Mouse (Mus musculus): ENCODE data around the gene Fam131b. TPM values are rescaled to one million over a fixed set of nuclear protein-coding genes. Genes with fewer than 3 reads are reported as not detected.

The Fam131b gene
- polyA plus RNA-seq (2014; fragmentation: Nextera tagmentation; extraction: Ambion mirVana), result 3.0 TPM in 2 replicates

- Histone ChIP-seq H3K9ac (ENCODE audit: low read length) (peak within 1 kb of the TSS; percentile 78), H3K27me3 (ENCODE audit: control insufficient read depth, insufficient read depth, low read length) (peaks cover 10% of the 10 kb centered on the region; the same call in 1 of the 2 replicates), H3K4me1 (ENCODE audit: control insufficient read depth, insufficient read depth, low read length) (peaks cover 5% of the 10 kb centered on the region; the same call in 1 of the 2 replicates), H3K27ac (ENCODE audit: low read depth, low read length) (peak within 1 kb of the TSS; percentile 80), H3K4me3 (ENCODE audit: low read depth, low read length) (peak within 1 kb of the TSS; percentile 65), H3K4me2 (peak within 1 kb of the TSS; percentile 88), H3K9me3 (ENCODE audit: control insufficient read depth, low read length) (no peaks in the 10 kb centered on the region), H3K36me3 (ENCODE audit: control insufficient read depth, insufficient read depth, low read length) (no peaks in the 10 kb centered on the region)
- 1% methylated on average over 55 of the region's 68 CpGs for WGBS
- ATAC-seq (ENCODE audit: low FRiP score), result peak; percentile 88
- peak; percentile 97 for DNase-seq (ENCODE audit: low spot score, missing footprints)
Measured at GRCm38 (mm10) chr6:42324482-42325267, at the start of gene Fam131b. TSS of gene Fam131b (minus strand) at chr6:42324643.

GRCm38 (mm10) chr6:42373669-42374430 is 49.4 kb upstream of the Fam131b start:
- Histone ChIP-seq H3K36me3 (ENCODE audit: control insufficient read depth, insufficient read depth, low read length) (no peaks in the 10 kb centered on the region), H3K4me1 (ENCODE audit: control insufficient read depth, insufficient read depth, low read length) (peaks cover 13% of the 10 kb centered on the region), H3K4me2 (peak overlapping the region; percentile 91), H3K4me3 (ENCODE audit: low read depth, low read length) (peak overlapping the region; percentile 46), H3K9ac (ENCODE audit: low read length) (no peak overlapping the region), H3K9me3 (ENCODE audit: control insufficient read depth, low read length) (no peaks in the 10 kb centered on the region), H3K27ac (ENCODE audit: low read depth, low read length) (no peak overlapping the region), H3K27me3 (ENCODE audit: control insufficient read depth, insufficient read depth, low read length) (peaks cover 13% of the 10 kb centered on the region)
- 39% methylated on average over 7 of the region's 7 CpGs for WGBS
- ATAC-seq (ENCODE audit: low FRiP score), result no peak; the same call in 1 of the 2 replicates
- no peak for DNase-seq (ENCODE audit: low spot score, missing footprints)

- peaks cover 13% of the 10 kb centered on the region for H3K27me3 ChIP-seq (ENCODE audit: control insufficient read depth, insufficient read depth, low read length)
- peak within 1 kb of the TSS; percentile 91 for H3K4me2 ChIP-seq
- no peak within 1 kb of the TSS for H3K27ac ChIP-seq (ENCODE audit: low read depth, low read length)
- H3K9ac ChIP-seq (ENCODE audit: low read length), result peak within 1 kb of the TSS; percentile 45
- H3K36me3 ChIP-seq (ENCODE audit: control insufficient read depth, insufficient read depth, low read length), result no peaks in the 10 kb centered on the region
- H3K4me1 ChIP-seq (ENCODE audit: control insufficient read depth, insufficient read depth, low read length), result peaks cover 13% of the 10 kb centered on the region
- DNase-seq (ENCODE audit: low spot score, missing footprints) (peak; percentile 94), ATAC-seq (ENCODE audit: low FRiP score) (peak; percentile 79)
- WGBS, result 1% methylated on average over 36 of the region's 36 CpGs
- H3K9me3 ChIP-seq (ENCODE audit: control insufficient read depth, low read length), result no peaks in the 10 kb centered on the region
- peak within 1 kb of the TSS; percentile 46 for H3K4me3 ChIP-seq (ENCODE audit: low read depth, low read length)
Measured at GRCm38 (mm10) chr6:42372816-42373547, 48.5 kb upstream of the Fam131b start, which contains the start of gene Epha1. TSS of gene Epha1 (minus strand) at chr6:42373268.

- H3K9ac ChIP-seq (ENCODE audit: low read length), result no peak overlapping the region
- H3K27ac ChIP-seq (ENCODE audit: low read depth, low read length), result no peak overlapping the region
- peaks cover 13% of the 10 kb centered on the region for H3K4me1 ChIP-seq (ENCODE audit: control insufficient read depth, insufficient read depth, low read length)
- WGBS, result 23% methylated on average over 9 of the region's 9 CpGs
- peak; percentile 25 for ATAC-seq (ENCODE audit: low FRiP score)
- no peak for DNase-seq (ENCODE audit: low spot score, missing footprints)
- H3K36me3 ChIP-seq (ENCODE audit: control insufficient read depth, insufficient read depth, low read length), result no peaks in the 10 kb centered on the region
- H3K4me3 ChIP-seq (ENCODE audit: low read depth, low read length), result no peak overlapping the region; the same call in 1 of the 2 replicates
- H3K4me2 ChIP-seq, result peak overlapping the region; percentile 91
- H3K27me3 ChIP-seq (ENCODE audit: control insufficient read depth, insufficient read depth, low read length), result peaks cover 13% of the 10 kb centered on the region
- no peaks in the 10 kb centered on the region for H3K9me3 ChIP-seq (ENCODE audit: control insufficient read depth, low read length)
Measured at GRCm38 (mm10) chr6:42372421-42372815, 48.0 kb upstream of the Fam131b start.

- Histone ChIP-seq H3K27me3 (ENCODE audit: control insufficient read depth, insufficient read depth, low read length) (peaks cover 13% of the 10 kb centered on the region), H3K27ac (ENCODE audit: low read depth, low read length) (no peak overlapping the region), H3K9ac (ENCODE audit: low read length) (no peak overlapping the region), H3K9me3 (ENCODE audit: control insufficient read depth, low read length) (no peaks in the 10 kb centered on the region), H3K4me1 (ENCODE audit: control insufficient read depth, insufficient read depth, low read length) (peaks cover 13% of the 10 kb centered on the region), H3K4me3 (ENCODE audit: low read depth, low read length) (no peak overlapping the region), H3K4me2 (no peak overlapping the region), H3K36me3 (ENCODE audit: control insufficient read depth, insufficient read depth, low read length) (no peaks in the 10 kb centered on the region)
- ATAC-seq (ENCODE audit: low FRiP score), result peak; percentile 5; the same call in 1 of the 2 replicates
- DNase-seq (ENCODE audit: low spot score, missing footprints), result no peak
- 3% methylated on average over 3 of the region's 3 CpGs for WGBS
Measured at GRCm38 (mm10) chr6:42372001-42372400, 47.6 kb upstream of the Fam131b start.

GRCm38 (mm10) chr6:42370630-42371363 is 46.4 kb upstream of the Fam131b start:
- 40% methylated on average over 4 of the region's 4 CpGs for WGBS
- Histone ChIP-seq H3K27me3 (ENCODE audit: control insufficient read depth, insufficient read depth, low read length) (peaks cover 13% of the 10 kb centered on the region), H3K9me3 (ENCODE audit: control insufficient read depth, low read length) (no peaks in the 10 kb centered on the region), H3K27ac (ENCODE audit: low read depth, low read length) (no peak overlapping the region), H3K4me1 (ENCODE audit: control insufficient read depth, insufficient read depth, low read length) (peaks cover 13% of the 10 kb centered on the region), H3K4me3 (ENCODE audit: low read depth, low read length) (no peak overlapping the region), H3K9ac (ENCODE audit: low read length) (no peak overlapping the region), H3K36me3 (ENCODE audit: control insufficient read depth, insufficient read depth, low read length) (no peaks in the 10 kb centered on the region), H3K4me2 (no peak overlapping the region)
- DNase-seq (ENCODE audit: low spot score, missing footprints), result no peak
- no peak for ATAC-seq (ENCODE audit: low FRiP score)

- no peaks in the 10 kb centered on the region for H3K36me3 ChIP-seq (ENCODE audit: control insufficient read depth, insufficient read depth, low read length)
- H3K9ac ChIP-seq (ENCODE audit: low read length), result no peak overlapping the region
- peaks cover 11% of the 10 kb centered on the region for H3K27me3 ChIP-seq (ENCODE audit: control insufficient read depth, insufficient read depth, low read length)
- no peak overlapping the region for H3K4me3 ChIP-seq (ENCODE audit: low read depth, low read length)
- WGBS, result 5% methylated on average over 3 of the region's 3 CpGs
- peak; percentile 43 for ATAC-seq (ENCODE audit: low FRiP score)
- no peak overlapping the region for H3K27ac ChIP-seq (ENCODE audit: low read depth, low read length)
- peak; percentile 91 for DNase-seq (ENCODE audit: low spot score, missing footprints)
- H3K4me2 ChIP-seq, result no peak overlapping the region
- H3K9me3 ChIP-seq (ENCODE audit: control insufficient read depth, low read length), result no peaks in the 10 kb centered on the region
- peaks cover 13% of the 10 kb centered on the region for H3K4me1 ChIP-seq (ENCODE audit: control insufficient read depth, insufficient read depth, low read length)
Measured at GRCm38 (mm10) chr6:42369870-42370269, 45.4 kb upstream of the Fam131b start.

GRCm38 (mm10) chr6:42365215-42365614 is 40.8 kb upstream of the Fam131b start:
- ATAC-seq (ENCODE audit: low FRiP score), result no peak
- Histone ChIP-seq H3K9me3 (ENCODE audit: control insufficient read depth, low read length) (no peaks in the 10 kb centered on the region), H3K4me3 (ENCODE audit: low read depth, low read length) (no peak overlapping the region), H3K36me3 (ENCODE audit: control insufficient read depth, insufficient read depth, low read length) (no peaks in the 10 kb centered on the region), H3K4me1 (ENCODE audit: control insufficient read depth, insufficient read depth, low read length) (peaks cover 6% of the 10 kb centered on the region; the same call in 1 of the 2 replicates), H3K4me2 (no peak overlapping the region), H3K27ac (ENCODE audit: low read depth, low read length) (no peak overlapping the region), H3K27me3 (ENCODE audit: control insufficient read depth, insufficient read depth, low read length) (no peaks in the 10 kb centered on the region), H3K9ac (ENCODE audit: low read length) (no peak overlapping the region)
- no peak for DNase-seq (ENCODE audit: low spot score, missing footprints)
- WGBS, result 91% methylated on average over 6 of the region's 6 CpGs

Data from midbrain, embryonic 11.5 days (tissue).